Mouse (Mus musculus) limb, embryonic 15.5 days (tissue): ENCODE data around the gene Cldnd2. TPM values are rescaled to one million over a fixed set of nuclear protein-coding genes. Genes with fewer than 3 reads are reported as not detected.

Experiments used
- ATAC-seq: fragments of 200-750 bp; cut with Nextera tagmentation; 2 replicates; pipeline ENCODE4 v1.8.0; 2017; ENCODE audit warnings: low read depth, moderate TSS enrichment; ENCODE audit not compliant: insufficient number of reproducible peaks, low FRiP score, low TSS enrichment
- H3K27ac ChIP-seq: fragments of 300-500 bp; sonication (generic); 2 replicates; pipeline ENCODE4 v1.5.1; 2015; ENCODE audit warnings: moderate library complexity, mild to moderate bottlenecking, inconsistent platforms
- H3K27me3 ChIP-seq: fragments of 300-500 bp; sonication (generic); 2 replicates; pipeline ENCODE4 v1.6.1; 2015; ENCODE audit warnings: inconsistent platforms
- H3K36me3 ChIP-seq: fragments of 300-500 bp; sonication (generic); 2 replicates; pipeline ENCODE4 v1.6.1; 2015; ENCODE audit warnings: inconsistent platforms
- H3K4me1 ChIP-seq: fragments of 300-500 bp; sonication (generic); 2 replicates; pipeline ENCODE4 v1.6.1; 2015; ENCODE audit warnings: inconsistent platforms
- H3K4me2 ChIP-seq: fragments of 300-500 bp; sonication (generic); 2 replicates; pipeline ENCODE4 v1.6.1; 2015; ENCODE audit warnings: mild to moderate bottlenecking, inconsistent platforms
- H3K4me3 ChIP-seq: fragments of 300-500 bp; sonication (generic); 2 replicates; pipeline ENCODE4 v1.5.1; 2015; ENCODE audit warnings: mild to moderate bottlenecking, inconsistent platforms
- H3K9ac ChIP-seq: fragments of 300-500 bp; sonication (generic); 2 replicates; pipeline ENCODE4 v1.6.1; 2015; ENCODE audit warnings: inconsistent platforms
- H3K9me3 ChIP-seq: fragments of 300-500 bp; sonication (generic); 2 replicates; pipeline ENCODE4 v1.6.1; 2016; ENCODE audit warnings: inconsistent platforms
- WGBS: fragments of 180-500 bp; shearing (Covaris S2); methylation state at CpG from one replicate; pipeline ENCODE4 v1.1.7; 2015; 5-methylcytosine and 5-hydroxymethylcytosine counted together
- microRNA-seq: library from miRNA; unstranded; fragments of <30 nt; microRNA quantifications from one replicate; pipeline ENCODE4, GENCODE M21; 2016
- polyA plus RNA-seq: library from polyadenylated mRNA; unstranded; fragments of >200 nt; fragmentation: Nextera tagmentation; extraction: Ambion mirVana; gene quantifications from 2 replicates; pipeline ENCODE4 v1.2.1, GENCODE M21; 2015

The Cldnd2 gene
- polyA plus RNA-seq, 1 experiment from 2014 or later, result not detected

DNA sequence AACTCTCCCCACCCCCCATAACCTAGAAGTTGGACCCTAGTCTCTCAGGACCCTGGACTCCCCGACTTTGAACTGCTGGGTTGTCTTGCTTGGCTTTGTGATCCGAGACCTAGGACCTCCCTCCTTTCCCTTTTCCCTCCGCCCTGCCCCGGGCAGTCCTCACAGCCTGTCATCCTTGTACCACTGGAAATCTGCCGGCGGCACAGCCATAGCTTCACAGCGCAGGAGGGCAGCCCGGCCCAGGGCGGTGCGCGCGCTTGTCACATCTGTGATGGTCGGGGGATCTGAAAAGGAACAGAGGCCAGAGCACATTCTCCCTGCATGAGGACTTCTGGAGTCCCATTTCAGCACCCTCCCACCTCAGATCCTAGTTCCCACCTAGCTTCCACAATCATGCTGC lies 35.8 kb downstream of the Cldnd2 start:
- 10% methylated on average over 13 of the region's 13 CpGs for WGBS
- Histone ChIP-seq H3K9ac (no peak overlapping the region), H3K4me2 (no peak overlapping the region), H3K36me3 (no peaks in the 10 kb centered on the region), H3K4me1 (peaks cover 5% of the 10 kb centered on the region; the same call in 1 of the 2 replicates), H3K27me3 (peaks cover 41% of the 10 kb centered on the region), H3K27ac (no peak overlapping the region), H3K4me3 (no peak overlapping the region), H3K9me3 (no peaks in the 10 kb centered on the region)
- ATAC-seq, result no peak

DNA sequence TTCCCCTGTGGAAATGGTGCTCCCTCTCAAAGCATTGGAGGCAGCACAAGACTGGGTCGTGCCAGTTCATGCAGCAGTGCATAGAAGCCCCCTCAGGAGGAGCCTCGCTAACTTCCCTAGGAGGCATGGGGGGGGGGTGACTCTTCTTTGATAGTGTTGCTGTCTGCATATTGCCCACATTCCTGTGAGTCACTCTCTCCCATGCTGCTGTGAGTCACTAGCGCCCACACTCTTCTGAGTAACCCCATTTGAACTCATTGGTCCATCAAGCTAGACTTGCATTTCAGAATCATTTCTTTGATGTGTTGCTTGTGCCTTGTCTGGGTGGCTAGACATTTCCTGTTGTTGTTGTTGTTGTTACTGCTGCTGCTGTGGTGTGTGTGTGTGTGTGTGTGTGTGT lies 40.6 kb downstream of the Cldnd2 start:
- 62% methylated on average over 3 of the region's 3 CpGs for WGBS

DNA sequence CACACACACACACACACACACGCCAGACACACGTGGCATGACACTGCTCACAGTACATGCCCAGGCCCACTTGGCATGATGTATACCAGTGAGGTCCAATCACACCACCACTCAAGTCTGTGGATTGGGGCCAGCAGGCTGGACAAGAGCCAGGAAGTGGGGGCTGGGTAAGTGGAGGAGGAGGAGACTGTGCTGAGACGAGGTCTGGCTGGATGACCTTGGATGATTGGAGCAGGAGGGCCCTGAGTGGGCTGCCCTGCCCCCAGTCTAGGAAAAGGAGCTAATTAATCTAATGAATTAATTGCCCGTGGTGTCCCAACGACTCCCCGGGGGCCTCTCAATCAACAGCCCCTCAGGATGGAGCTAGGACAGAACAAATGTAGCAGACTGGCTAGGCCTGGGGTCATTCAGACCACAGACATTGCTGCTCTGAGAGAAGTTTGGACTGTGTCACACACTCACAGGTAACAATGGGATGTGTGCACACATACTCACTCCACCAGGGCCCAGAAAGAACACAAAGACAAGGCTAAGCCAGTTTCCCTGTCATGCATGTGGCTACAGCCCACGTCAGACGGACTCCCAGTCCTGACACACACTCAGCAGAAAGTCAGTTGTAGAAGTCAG lies 41.6 kb downstream of the Cldnd2 start:
- Histone ChIP-seq H3K9ac (no peak overlapping the region), H3K4me3 (no peak overlapping the region), H3K36me3 (no peaks in the 10 kb centered on the region), H3K27ac (no peak overlapping the region), H3K4me1 (no peaks in the 10 kb centered on the region), H3K4me2 (no peak overlapping the region), H3K27me3 (peaks cover 12% of the 10 kb centered on the region), H3K9me3 (no peaks in the 10 kb centered on the region)
- no peak for ATAC-seq
- WGBS, result 57% methylated on average over 8 of the region's 8 CpGs

More for the DNA sequence above, 40.6 kb downstream of the Cldnd2 start:
- no peak overlapping the region for H3K4me2 ChIP-seq
- peaks cover 5% of the 10 kb centered on the region; the same call in 1 of the 2 replicates for H3K4me1 ChIP-seq
- H3K27me3 ChIP-seq, result peaks cover 22% of the 10 kb centered on the region
- H3K4me3 ChIP-seq, result no peak overlapping the region
- no peak overlapping the region for H3K9ac ChIP-seq
- H3K9me3 ChIP-seq, result no peaks in the 10 kb centered on the region
- no peak for ATAC-seq
- no peak overlapping the region for H3K27ac ChIP-seq
- no peaks in the 10 kb centered on the region for H3K36me3 ChIP-seq

DNA sequence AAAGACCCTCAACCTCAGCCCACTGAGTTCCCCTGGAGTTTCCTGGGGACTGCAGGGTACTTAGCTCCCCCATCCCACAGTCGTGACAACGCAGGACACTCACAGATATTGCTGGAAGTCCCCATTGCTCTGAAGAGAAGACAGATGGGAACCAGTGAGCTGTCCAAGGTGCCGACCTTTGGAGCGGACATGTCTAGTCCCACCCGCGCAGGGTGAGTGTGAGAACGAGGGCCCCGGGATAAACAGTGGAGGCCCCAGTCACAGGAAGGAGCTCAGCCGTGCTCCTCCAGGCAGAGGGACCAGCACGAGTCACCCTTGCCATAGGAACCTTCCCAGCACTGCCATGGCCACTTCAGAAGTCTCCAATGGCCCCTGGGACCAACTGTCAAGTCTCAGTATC lies 42.7 kb downstream of the Cldnd2 start:
- Histone ChIP-seq H3K36me3 (no peaks in the 10 kb centered on the region), H3K27ac (no peak overlapping the region), H3K9me3 (no peaks in the 10 kb centered on the region), H3K27me3 (peaks cover 2% of the 10 kb centered on the region), H3K4me2 (no peak overlapping the region), H3K9ac (no peak overlapping the region), H3K4me1 (no peaks in the 10 kb centered on the region), H3K4me3 (no peak overlapping the region)
- no peak for ATAC-seq
- 14% methylated on average over 10 of the region's 10 CpGs for WGBS

DNA sequence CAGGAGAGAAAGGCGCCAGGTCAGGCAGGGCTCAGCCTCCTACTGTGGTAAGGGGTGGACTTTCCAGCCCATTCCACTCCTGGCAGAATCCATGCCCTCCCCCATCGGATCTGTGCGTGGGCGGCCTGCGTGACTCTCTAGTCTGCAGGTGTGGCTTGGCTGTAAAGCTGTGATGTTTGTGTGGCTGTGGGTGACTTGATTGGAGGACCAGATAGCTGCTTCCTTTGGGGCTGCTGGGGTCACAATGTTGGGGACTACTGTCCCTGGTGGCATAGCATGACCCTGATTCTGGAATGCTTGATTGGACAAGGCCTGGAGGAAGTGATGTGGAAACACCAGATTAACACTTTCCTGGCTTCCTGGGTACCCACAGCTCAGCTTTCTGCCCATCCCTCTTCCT lies 48.1 kb downstream of the Cldnd2 start:
- Histone ChIP-seq H3K4me1 (peaks cover 11% of the 10 kb centered on the region), H3K9me3 (no peaks in the 10 kb centered on the region), H3K36me3 (no peaks in the 10 kb centered on the region), H3K27me3 (peaks cover 10% of the 10 kb centered on the region; the same call in 1 of the 2 replicates), H3K27ac (no peak overlapping the region), H3K4me3 (no peak overlapping the region), H3K4me2 (no peak overlapping the region), H3K9ac (no peak overlapping the region)
- ATAC-seq, result no peak
- 46% methylated on average over 5 of the region's 5 CpGs for WGBS

DNA sequence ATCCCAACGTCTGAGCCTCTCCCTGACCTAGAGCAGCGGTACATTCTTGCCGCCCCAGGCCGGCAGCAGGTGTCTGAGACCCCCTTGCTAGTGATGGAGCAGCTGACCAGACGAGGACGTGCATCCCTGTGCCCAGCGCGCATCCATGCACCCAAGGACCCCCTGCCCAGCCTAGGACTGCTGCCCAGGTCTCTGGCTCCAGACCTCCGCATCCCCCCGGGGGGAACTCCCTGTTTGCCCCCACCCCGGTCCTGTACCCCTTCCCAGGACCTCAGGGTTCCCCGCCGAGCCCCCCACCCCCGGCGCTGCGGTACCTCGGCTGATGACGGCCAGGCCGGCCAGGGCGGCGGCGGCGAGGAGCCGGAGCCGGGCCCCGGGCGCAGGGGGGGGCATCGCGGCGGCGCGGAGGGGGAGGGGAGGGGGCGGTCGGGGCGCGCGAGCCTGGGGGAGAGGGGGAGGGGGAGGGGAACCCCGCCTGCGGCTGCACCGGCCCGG lies 49.1 kb downstream of the Cldnd2 start, which contains the start of gene Iglon5:
Gene Iglon5, minus strand, starts transcription at position 445 of the 495 bp plus-strand sequence.
- ATAC-seq, result no peak
- H3K4me3 ChIP-seq, result peak within 1 kb of the TSS; percentile 49
- H3K36me3 ChIP-seq, result no peaks in the 10 kb centered on the region
- H3K27me3 ChIP-seq, result peaks cover 14% of the 10 kb centered on the region; the same call in 1 of the 2 replicates
- peaks cover 11% of the 10 kb centered on the region for H3K4me1 ChIP-seq
- H3K9ac ChIP-seq, result peak within 1 kb of the TSS; percentile 33; the same call in 1 of the 2 replicates
- no peak within 1 kb of the TSS for H3K27ac ChIP-seq
- 3% methylated on average over 21 of the region's 41 CpGs for WGBS
- H3K4me2 ChIP-seq, result peak within 1 kb of the TSS; percentile 85
- no peaks in the 10 kb centered on the region for H3K9me3 ChIP-seq

DNA sequence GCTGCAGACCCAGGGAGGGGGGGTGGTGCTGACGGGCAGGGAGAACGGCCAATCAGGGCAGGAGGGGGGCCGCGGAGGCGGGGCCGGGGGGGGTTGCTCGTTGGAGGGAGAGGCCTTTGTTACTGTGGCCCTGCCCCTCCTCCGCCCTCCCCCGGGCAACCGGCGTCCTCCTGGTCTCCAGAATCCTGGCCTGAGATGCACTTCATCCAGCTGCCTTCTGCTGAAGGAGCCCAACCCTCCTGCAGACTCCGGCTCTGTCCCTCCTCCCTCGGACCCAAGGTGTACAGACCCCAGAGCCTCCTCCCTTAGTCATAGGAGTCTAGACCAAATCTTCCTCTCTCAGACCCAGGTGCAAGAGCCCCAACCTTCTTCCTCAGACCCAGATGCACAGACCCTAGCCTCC lies 49.6 kb downstream of the Cldnd2 start:
- ATAC-seq, result peak; percentile 73
- Histone ChIP-seq H3K9ac (0 out of 2 replicates have a peak overlapping the region, but pooled peaks have one; percentile 26), H3K9me3 (no peaks in the 10 kb centered on the region), H3K36me3 (no peaks in the 10 kb centered on the region), H3K4me2 (peak overlapping the region; percentile 85), H3K27ac (no peak overlapping the region), H3K4me1 (peaks cover 11% of the 10 kb centered on the region), H3K4me3 (peak overlapping the region; percentile 49), H3K27me3 (peaks cover 19% of the 10 kb centered on the region)
- 3% methylated on average over 12 of the region's 13 CpGs for WGBS

DNA sequence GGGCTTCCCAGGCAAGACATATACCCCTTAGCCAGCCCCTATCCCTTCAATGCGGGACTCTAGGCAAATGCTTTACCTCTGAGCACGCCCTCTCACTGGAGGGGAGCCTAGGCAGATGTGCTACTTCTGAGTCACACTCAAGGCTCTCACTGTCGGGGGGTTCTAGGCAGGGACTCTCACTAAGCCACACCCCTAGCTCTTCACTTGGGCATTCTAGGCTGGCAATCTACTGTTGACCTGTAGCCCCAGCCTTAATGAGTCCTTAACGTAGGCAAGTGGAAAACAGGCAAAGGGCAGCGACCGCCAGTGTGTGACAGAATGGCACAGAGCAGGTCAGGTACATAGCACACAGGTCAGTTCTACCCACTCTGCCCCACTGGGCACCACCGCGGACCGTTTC lies 50.3 kb downstream of the Cldnd2 start:
- Histone ChIP-seq H3K9ac (no peak overlapping the region), H3K9me3 (no peaks in the 10 kb centered on the region), H3K27ac (no peak overlapping the region), H3K4me3 (no peak overlapping the region), H3K27me3 (peaks cover 23% of the 10 kb centered on the region), H3K4me1 (peaks cover 11% of the 10 kb centered on the region), H3K4me2 (no peak overlapping the region), H3K36me3 (no peaks in the 10 kb centered on the region)
- 63% methylated on average over 9 of the region's 9 CpGs for WGBS
- ATAC-seq, result no peak

Small RNAs within 50 kb of the gene (microRNA-seq; reads per million reads assigned to microRNA genes)
- 0.61 reads per million for gene Mir7051

Other genes with a start within 250 kb of the Cldnd2 start
- 15.0 and 15.5 TPM in 2 replicates for gene Zfp715, start 127.5 kb upstream of the Cldnd2 start, polyA plus RNA-seq
- gene Siglecf, start 89.4 kb upstream of the Cldnd2 start, polyA plus RNA-seq, result 0.31 and 0.35 TPM in 2 replicates
- gene Siglecg, start 32.6 kb upstream of the Cldnd2 start, polyA plus RNA-seq, result 0.06 and 0.12 TPM in 2 replicates
- not detected in 2 replicates for gene Lim2, start 13.1 kb upstream of the Cldnd2 start, polyA plus RNA-seq
- gene Nkg7, start 3.7 kb upstream of the Cldnd2 start, polyA plus RNA-seq, result 3.4 and 4.2 TPM in 2 replicates
- gene Etfb, start 3.3 kb downstream of the Cldnd2 start, polyA plus RNA-seq, result 275 and 316 TPM in 2 replicates
- 0.37 and 0.99 TPM in 2 replicates for gene Gm45233, start 3.3 kb downstream of the Cldnd2 start, polyA plus RNA-seq
- 18.1 and 21.7 TPM in 2 replicates for gene Vsig10l, start 22.4 kb downstream of the Cldnd2 start, polyA plus RNA-seq
- gene Iglon5, start 49.3 kb downstream of the Cldnd2 start, polyA plus RNA-seq, result 0.74 and 1.1 TPM in 2 replicates
- not detected in 2 replicates for gene 4931406B18Rik, start 65.2 kb downstream of the Cldnd2 start, polyA plus RNA-seq
- 1.4 and 2.2 TPM in 2 replicates for gene Cd33, start 103.6 kb downstream of the Cldnd2 start, polyA plus RNA-seq
- gene Zfp658, start 121.5 kb downstream of the Cldnd2 start, polyA plus RNA-seq, result 3.6 and 4.3 TPM in 2 replicates
- 14.2 and 14.5 TPM in 2 replicates for gene Zfp719, start 138.8 kb downstream of the Cldnd2 start, polyA plus RNA-seq
- gene Zfp819, start 166.4 kb downstream of the Cldnd2 start, polyA plus RNA-seq, result 0.19 TPM in 1 of 2 replicates, not detected in the other
- gene Ceacam18, start 193.9 kb downstream of the Cldnd2 start, polyA plus RNA-seq, result not detected in 2 replicates
- gene Siglece, start 219.4 kb downstream of the Cldnd2 start, polyA plus RNA-seq, result 1.2 TPM in 2 replicates
- gene Ctu1, start 231.2 kb downstream of the Cldnd2 start, polyA plus RNA-seq, result 16.4 and 17.9 TPM in 2 replicates
- gene Klk14, start 249.6 kb downstream of the Cldnd2 start, polyA plus RNA-seq, result not detected in 2 replicates